Mouse (Mus musculus): ENCODE measurements around the gene Cmtm7. TPM values are rescaled to one million over a fixed set of nuclear protein-coding genes. Genes with fewer than 3 reads are reported as not detected.

Cmtm7 gene
- 214 and 232 TPM in 2 replicates for polyA plus RNA-seq (2012; rRNA removed)

DNA sequence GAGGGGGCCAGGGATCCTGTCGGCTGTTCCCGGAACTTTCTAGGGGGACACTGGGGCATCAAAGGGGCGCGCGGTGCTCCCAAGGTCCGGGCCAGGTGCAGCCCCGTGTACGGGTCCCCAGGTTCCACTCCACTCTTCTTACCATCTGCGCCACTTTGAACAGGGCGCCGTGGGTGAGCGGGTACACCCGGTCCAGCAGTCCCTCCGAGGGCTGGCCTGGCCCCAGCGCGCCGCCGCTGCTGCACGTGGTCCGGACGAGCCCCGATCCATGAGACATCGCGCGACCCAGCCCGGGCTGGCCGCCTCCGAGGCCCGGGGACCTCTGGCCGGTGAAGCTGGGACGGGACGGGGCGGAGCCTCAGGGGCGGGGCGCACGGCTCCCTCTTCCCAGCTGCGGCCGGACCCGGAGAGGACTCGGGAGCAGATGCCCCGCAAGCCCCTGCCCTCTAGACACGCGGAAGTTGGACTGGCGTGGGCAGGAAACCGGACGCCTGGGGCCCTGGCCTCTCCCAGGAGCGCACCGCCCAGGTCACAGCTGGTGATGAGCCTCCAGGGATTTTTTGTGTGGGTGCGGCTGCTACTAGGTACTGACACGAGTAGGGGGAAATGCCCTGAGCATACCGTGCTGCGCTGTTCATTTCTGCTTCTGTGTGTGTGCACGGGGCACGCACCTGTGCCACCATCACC lies at the start of gene Cmtm7:
Gene Cmtm7, minus strand, starts transcription at position 331 of the 687 bp plus-strand sequence.

DNA sequence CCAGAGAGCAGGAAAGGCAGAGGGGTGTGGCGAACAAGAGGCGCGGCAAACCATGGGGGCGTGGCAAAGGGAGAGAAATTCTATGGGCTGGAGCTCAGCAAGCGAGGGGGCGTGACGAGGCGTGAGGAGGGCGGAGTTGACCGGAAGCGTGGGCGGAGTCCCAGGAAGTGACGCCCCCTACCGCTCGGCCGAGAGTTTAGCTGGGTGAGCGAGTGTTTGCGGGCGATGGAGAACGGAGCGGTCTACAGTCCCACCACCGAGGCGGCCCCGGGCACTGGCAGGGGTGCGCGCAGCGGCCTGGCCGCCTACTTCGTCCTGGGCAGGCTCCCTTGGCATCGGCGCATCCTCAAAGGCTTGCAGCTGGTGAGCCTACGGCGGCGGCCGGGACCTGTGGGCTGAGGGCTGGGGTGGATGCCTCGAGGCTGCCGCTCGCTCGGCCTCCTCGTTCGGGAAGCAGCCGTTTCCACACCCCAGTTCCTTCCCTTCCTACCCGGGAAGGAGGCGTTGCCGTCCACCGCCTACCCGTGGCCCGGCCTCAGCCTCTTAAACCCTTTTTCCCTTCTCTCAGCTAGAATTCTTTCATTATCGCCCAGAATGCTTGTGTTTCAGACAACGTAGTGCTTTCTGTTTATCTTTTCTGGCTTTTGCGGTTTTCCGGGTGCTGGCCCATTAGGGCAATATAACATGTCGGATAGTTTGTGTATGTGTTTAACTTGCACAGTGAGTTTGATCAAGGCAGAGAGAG lies 50.5 kb downstream of the Cmtm7 start, which contains the start of gene Cmtm6:
Gene Cmtm6, plus strand, starts transcription at position 106 of the 745 bp plus-strand sequence.

Other genes starting within 250 kb of the Cmtm7 start
- 0.19 and 0.26 TPM in 2 replicates for gene Trim71, start 217.5 kb downstream of the Cmtm7 start, polyA plus RNA-seq (2012; rRNA removed)
- 46.0 and 47.5 TPM in 2 replicates for gene Cnot10, start 141.7 kb downstream of the Cmtm7 start, polyA plus RNA-seq (2012; rRNA removed)
- 13.7 and 16.1 TPM in 2 replicates for gene Dync1li1, start 93.1 kb downstream of the Cmtm7 start, polyA plus RNA-seq (2012; rRNA removed)
- gene Cmtm6, start 50.7 kb downstream of the Cmtm7 start, polyA plus RNA-seq (2012; rRNA removed), result 37.0 and 37.2 TPM in 2 replicates
- 63.1 and 70.1 TPM in 2 replicates for gene Cmtm8, start 62.3 kb upstream of the Cmtm7 start, polyA plus RNA-seq (2012; rRNA removed)
- gene Gpd1l, start 152.1 kb upstream of the Cmtm7 start, polyA plus RNA-seq (2012; rRNA removed), result 23.9 and 27.0 TPM in 2 replicates
- 7.9 and 8.8 TPM in 2 replicates for gene Osbpl10, start 196.7 kb upstream of the Cmtm7 start, polyA plus RNA-seq (2012; rRNA removed)
- 25.2 and 58.8 TPM in 2 replicates for gene Rps27rt, start 200.9 kb upstream of the Cmtm7 start, polyA plus RNA-seq (2012; rRNA removed)